Mouse (Mus musculus): ENCODE measurements around the gene Faiml.
A peak's percentile ranks its signal among the peaks of the same experiment; 100 is the strongest.

The Faiml gene

GRCm38 (mm10) chr9:99237139-99237538 lies at the start of gene Faiml:
TSS of gene Faiml (minus strand) at chr9:99237239.
- DNase-seq (ENCODE audit: low spot score): no peak

DNA sequence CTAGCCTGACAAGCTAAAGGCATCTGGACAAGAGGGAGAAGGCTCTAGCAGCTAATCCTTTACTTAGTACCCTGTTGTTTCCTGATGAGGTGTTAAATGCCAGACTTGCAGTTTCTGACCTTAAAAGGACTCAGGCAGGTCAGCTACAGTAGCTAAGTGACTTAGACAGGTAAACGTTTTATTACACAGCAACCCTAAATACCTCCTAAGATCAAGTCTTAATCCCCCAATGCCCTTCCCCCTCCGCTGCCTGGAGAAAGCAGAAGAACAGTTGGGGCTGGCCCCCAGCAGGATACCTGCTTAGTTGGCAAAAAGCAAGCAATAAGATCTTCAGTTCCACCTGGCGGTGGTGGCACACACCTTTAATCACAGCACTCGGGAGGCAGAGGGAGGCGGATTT lies 21.9 kb upstream of the Faiml start:
- DNase-seq (ENCODE audit: low spot score): no peak

- DNase-seq (ENCODE audit: low spot score): no peak
These were observed 19.8 kb upstream of the Faiml start for GRCm38 (mm10) chr9:99256821-99257220.

DNA sequence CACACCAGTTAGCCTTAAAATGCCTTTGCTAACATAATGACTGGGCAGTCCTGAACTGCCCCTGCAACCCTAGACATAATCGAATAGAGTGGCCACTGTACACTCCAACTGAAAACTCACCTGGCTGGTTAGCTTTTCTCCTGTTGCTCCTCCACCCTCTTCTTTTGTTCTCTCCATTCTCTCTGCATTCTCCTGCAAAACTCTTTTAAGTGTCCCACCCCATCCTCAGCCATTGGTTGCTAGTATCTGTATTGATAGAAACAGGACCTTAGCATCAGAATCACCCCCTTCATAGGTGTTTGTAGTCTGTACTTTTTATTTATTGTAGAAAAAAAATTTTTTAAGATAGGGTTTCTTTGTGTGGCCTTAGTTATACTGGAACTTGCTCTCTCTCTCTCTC lies 19.2 kb upstream of the Faiml start:
- no peak for DNase-seq (ENCODE audit: low spot score)

- DNase-seq (ENCODE audit: low spot score): no peak
These were observed 16.8 kb upstream of the Faiml start for GRCm38 (mm10) chr9:99253861-99254260.

GRCm38 (mm10) chr9:99248906-99249305 lies 11.9 kb upstream of the Faiml start:
- no peak for DNase-seq (ENCODE audit: low spot score)

DNA sequence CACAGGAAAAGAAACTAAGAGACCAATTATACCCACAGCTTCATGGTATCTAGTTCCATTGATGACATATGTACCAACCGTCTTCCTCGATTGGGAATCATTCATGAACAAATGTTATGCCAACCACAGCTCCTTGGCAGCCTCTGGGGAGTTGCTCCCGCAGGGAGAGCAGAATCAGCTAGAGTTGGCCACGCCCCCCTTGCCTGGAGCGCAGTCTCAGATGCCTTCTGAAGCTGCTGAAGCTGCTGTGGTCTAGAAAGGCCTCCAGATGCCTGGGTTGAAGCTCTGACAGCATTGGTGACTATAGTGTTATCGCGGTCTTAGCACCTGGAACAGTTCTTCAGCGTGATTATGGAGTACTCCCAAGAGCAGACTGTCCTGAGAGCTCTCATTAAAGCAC lies 11.3 kb upstream of the Faiml start:
- no peak for DNase-seq (ENCODE audit: low spot score)

DNA sequence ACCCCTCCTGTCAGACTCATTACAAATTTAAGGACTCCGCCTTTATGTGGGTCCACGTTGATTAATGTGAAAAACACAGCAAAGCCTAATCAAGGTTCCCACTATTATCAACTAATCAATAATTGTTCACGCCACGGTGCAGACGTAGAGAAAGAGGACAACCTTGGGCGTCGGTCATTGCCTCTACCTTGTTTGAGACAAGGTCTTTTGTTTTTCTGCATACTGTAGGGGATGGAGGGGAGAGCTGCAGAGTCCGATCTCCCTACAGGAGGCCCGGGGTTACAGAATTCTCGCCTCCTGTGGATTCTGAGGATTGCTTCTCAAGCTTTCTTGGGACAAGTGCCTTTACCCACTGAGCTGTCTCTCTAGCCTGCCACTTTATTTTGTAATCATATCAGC lies 6.9 kb upstream of the Faiml start:
- DNase-seq (ENCODE audit: low spot score): no peak

- DNase-seq (ENCODE audit: low spot score): peak; percentile 99
These were observed 6.3 kb upstream of the Faiml start, which contains the start of gene Cep70 for GRCm38 (mm10) chr9:99243190-99243894. TSS of gene Cep70 (plus strand) at chr9:99243367.

DNA sequence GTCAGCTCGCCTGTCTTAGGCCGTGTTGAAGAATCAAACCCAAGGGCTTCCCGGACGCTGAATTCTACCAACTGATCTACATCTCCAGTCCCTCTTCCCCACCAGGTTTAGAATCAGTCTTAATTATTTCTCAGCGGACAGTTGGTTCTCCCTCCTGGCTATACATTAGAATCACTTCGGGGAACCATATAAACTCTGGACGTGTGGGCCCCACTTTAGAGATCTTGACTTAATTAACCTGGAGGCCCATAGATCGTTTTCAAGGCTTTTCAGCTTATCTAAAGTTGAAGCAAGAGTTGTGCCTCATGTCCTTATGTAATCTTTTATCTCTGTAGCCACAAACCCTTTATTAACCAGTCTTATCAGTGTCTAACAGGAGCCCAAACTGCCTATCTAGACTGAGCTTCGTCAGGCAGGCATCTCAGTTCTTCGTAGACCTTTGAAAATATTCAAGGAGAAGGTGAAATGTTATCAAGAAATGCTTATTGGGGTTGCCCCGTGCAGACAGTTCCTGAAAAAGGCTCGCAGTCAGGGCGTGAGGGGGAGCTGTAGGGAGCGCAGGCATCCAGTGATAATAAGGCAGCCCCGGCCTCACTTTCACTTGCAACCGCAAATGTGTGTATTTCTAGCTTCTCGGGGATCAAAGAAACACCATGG lies 5.6 kb upstream of the Faiml start:
- DNase-seq (ENCODE audit: low spot score): no peak

DNA sequence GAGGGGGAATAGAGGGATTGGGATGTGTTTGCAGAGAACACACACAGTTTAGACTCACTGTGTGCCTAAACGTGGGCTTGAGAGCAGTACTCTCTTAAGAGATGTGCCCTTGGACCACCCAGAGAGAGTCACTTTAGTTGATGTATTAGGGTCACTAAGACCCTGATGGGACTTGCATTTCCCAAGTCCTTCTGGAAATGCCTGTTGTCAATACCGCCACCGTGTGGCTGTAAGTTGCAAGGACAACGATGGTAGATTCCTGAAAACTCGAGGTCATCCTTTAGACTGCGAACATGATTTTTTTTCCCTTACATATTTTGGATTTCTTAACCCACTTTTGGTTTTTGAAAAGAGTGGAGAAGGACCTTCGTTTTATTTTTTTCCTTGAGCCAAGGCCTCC lies 5.0 kb upstream of the Faiml start:
- DNase-seq (ENCODE audit: low spot score): peak; percentile 69

DNA sequence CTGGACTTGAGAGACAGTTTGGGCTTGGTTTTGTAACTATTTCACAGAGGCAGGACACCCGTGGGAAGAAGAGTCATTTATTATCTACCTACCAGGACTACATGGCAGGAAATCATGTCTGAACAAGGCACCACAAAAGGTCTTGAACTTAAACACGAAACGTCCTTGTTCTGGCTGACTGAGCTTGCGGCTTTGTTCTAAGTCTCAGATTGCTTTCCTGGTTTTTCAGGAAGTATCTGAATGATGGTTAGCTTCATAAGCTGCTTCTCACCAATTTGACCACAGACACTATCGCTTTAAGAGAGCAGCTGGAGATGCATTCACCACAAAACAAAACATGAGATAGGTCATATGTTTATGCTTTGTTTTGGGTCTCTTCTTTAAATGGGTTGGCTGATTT lies 3.5 kb upstream of the Faiml start:
- no peak for DNase-seq (ENCODE audit: low spot score)

GRCm38 (mm10) chr9:99239256-99239655 lies 2.2 kb upstream of the Faiml start:
- DNase-seq (ENCODE audit: low spot score): no peak

GRCm38 (mm10) chr9:99238276-99238675 lies 1.2 kb upstream of the Faiml start:
- DNase-seq (ENCODE audit: low spot score): no peak

- DNase-seq (ENCODE audit: low spot score): no peak
These were observed 7.6 kb downstream of the Faiml start for GRCm38 (mm10) chr9:99229450-99229849.

GRCm38 (mm10) chr9:99224583-99224982 lies 12.5 kb downstream of the Faiml start:
- DNase-seq (ENCODE audit: low spot score): no peak

- no peak for DNase-seq (ENCODE audit: low spot score)
These were observed 15.4 kb downstream of the Faiml start for GRCm38 (mm10) chr9:99221636-99222035.

DNA sequence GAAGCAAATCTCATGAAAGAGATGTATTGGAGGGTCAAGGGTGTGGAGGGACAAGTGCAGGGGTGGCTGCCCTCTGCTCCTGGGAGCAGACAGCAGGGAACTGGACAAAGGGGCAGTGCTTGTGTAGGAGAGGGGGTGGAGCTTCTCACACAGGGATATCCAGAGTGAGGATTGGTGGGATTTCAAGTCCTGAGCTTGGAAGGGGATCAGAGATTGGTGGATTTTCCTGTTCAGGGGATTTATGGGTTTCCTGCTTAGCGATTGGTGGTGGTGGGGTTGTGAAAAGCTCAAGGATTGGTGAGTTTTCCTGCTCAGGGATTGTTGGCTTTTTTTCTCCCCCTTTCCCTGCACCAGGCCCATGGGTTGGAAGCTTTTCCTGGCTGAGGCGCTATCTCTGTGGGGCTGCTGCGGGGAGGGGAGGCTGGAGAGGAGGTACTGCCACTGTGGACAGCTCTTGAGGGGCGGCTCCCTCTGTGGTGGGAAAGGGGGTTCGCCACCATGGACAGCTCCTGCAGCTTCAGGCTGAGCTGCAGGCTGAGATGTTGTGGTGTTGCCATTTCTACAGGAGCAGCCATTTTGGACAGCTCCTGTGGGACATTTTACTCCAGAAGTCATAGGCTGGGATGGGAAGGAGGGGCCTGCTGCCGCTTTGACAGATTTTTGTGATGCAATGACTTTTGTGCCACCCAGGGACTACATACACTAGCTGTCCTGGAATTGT lies 18.9 kb downstream of the Faiml start:
- peak; percentile 82 for DNase-seq (ENCODE audit: low spot score)

DNA sequence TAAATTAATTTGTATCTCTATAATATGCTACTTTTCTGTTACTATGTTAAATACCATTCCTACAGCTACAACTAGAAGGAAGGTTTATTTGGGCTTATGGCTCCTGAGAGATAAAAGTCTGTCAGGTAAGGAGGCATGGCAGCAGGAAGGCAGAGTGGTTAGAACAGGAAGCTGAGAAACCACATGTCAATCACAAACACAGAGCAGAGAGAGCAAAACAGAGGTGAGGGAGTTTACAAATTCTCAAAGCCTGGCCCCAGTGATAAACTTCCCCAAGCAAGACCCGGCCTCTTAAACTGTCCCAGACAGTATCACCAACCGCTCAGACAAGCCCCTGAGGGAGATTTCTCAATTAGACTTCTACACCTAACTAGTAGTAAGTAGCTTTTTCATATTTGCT lies 20.9 kb downstream of the Faiml start:
- DNase-seq (ENCODE audit: low spot score): no peak

DNA sequence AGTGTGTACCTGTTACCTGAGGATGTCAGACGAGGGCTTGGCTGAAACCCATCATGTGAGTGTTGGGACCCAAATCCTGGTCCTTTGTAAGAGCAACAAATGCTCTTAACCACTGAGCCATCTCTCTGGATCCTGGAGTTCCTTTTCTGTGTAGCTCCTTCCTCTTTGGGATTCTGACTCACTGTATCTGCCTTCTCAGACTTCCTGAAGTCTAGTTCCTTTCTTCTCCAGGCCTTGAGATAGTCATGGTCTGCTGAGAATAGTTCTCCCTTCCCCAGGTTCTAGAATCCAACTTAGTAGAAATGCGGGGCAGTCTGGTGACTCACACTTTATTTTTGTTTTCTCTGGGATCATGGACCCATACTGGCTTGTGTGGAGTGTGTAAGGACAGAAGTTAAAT lies 24.4 kb downstream of the Faiml start:
- DNase-seq (ENCODE audit: low spot score): no peak

DNA sequence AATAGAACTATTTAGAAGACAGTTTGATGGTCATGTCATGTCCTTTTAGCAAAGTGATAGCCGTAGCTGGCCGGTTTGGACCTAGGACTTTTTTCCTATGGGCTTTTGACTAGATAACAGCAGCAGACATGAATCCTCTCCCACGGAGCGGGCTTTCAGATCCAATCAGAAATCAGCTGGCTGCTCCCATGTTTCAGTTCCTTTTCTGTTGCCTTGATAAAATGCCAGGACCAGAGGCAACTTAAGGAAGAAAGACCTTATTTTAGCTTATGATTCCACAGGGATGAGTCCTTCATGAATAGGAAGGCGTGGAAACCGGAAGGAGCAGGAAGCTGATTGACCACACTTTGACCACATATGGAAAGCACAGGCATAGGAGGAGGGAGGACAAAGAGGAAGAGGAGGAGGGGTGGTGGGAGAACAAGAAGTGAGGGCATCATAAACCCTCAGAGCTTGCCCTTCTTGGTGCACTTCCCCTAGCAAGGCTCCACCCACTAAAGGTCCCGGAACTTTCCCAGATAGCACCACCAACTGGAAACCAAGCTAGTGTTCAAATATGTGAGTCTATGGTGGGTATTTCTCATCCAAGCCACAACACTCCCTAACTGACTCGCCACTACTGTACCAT lies 53.9 kb downstream of the Faiml start:
- DNase-seq (ENCODE audit: low spot score): no peak

- DNase-seq (ENCODE audit: low spot score): no peak
These were observed 54.9 kb downstream of the Faiml start for GRCm38 (mm10) chr9:99182121-99182520.

DNA sequence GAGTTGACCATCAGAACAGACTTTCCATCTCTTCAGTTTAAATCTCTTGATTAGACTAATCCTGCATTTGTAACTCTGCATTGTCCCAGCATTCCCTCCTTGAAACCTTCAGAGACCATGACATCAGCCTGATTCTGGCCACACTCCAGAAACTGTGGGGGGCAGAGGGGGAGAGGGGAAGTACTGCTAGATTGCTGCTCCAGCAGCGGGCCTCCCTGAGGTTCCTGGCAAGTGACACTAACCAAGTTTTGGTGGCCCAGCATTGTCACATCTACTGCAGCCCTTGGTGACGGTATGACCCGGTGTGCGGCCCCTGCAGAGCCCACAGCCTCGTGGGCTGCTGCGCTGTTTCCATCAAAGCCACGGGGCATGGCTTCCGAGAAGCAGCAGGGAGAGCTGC lies 56.8 kb downstream of the Faiml start:
- DNase-seq (ENCODE audit: low spot score): no peak

Data from testis, postnatal 10 days (tissue).